In genomic region chr1:62794223-62794895, GRCm38 (mm10) we compare ENCODE assay signal across 8 mouse cellular contexts.
DNase-seq lines count a peak whose midpoint lies in the region; ATAC-seq lines count a peak whose summit lies in the region.

No protein-coding gene starts in this region.

- H3K27ac ChIP-seq in heart, embryonic 10.5 days = no peak overlapping the region
- H3K27ac ChIP-seq in neural tube, embryonic 14.5 days (ENCODE audit: low read depth, low read length) = 0 out of 2 replicates have a peak overlapping the region, but pooled peaks have one; percentile 24

- DNase-seq in heart, embryonic 10.5 days (ENCODE audit: low spot score) = no peak
- no peak for DNase-seq in heart, postnatal 36 days
- DNase-seq in ZHBTc4 (ENCODE audit: low read depth, low spot score) = peak; percentile 82
- DNase-seq in forelimb bud, embryonic 11.5 days (ENCODE audit: low read depth, low spot score) = peak; percentile 67
- peak; percentile 55 to 80 for DNase-seq in left cerebral cortex, adult 9 months (ENCODE audit: low spot score in 2 of 2)
- no peak for DNase-seq in urinary bladder, postnatal 10 days (ENCODE audit: low spot score)
- no peak for DNase-seq in cerebellum, adult 11-12 months

- intact Hi-C loops in heart, postnatal 36 days (cut with DNase I) = loop anchor here (2.0 kb wide), 2 partner anchors 134 to 170 kb away; no protein-coding TSS in a partner anchor

- no peaks in the 10 kb centered on the region for H3K36me3 ChIP-seq in heart, embryonic 10.5 days
- no peaks in the 10 kb centered on the region for H3K36me3 ChIP-seq in neural tube, embryonic 14.5 days (ENCODE audit: control insufficient read depth, insufficient read depth, low read length)

- no peaks in the 10 kb centered on the region for H3K9me3 ChIP-seq in heart, embryonic 10.5 days
- no peaks in the 10 kb centered on the region for H3K9me3 ChIP-seq in neural tube, embryonic 14.5 days (ENCODE audit: control insufficient read depth, low read length)

- no peak overlapping the region for H3K9ac ChIP-seq in neural tube, embryonic 14.5 days (replicated peaks; ENCODE audit: low read depth, low read length)

- 28% methylated on average over 19 of the region's 19 CpGs for WGBS in heart, embryonic 10.5 days
- 15% methylated on average over 19 of the region's 19 CpGs for WGBS in neural tube, embryonic 14.5 days

- no peaks in the 10 kb centered on the region for H3K27me3 ChIP-seq in heart, embryonic 10.5 days (ENCODE audit: insufficient read depth, poor library complexity, severe bottlenecking)
- H3K27me3 ChIP-seq in neural tube, embryonic 14.5 days (ENCODE audit: control insufficient read depth, insufficient read depth, low read length) = no peaks in the 10 kb centered on the region

- H3K4me3 ChIP-seq in heart, embryonic 10.5 days = peak overlapping the region; percentile 24
- H3K4me3 ChIP-seq in neural tube, embryonic 14.5 days (ENCODE audit: low read depth, low read length) = no peak overlapping the region

- peak overlapping the region; percentile 7; the same call in 1 of the 2 replicates for H3K4me2 ChIP-seq in neural tube, embryonic 14.5 days (ENCODE audit: low read depth, low read length)

- ATAC-seq in neural tube, embryonic 14.5 days (ENCODE audit: low read depth) = peak; percentile 81

- peaks cover 16% of the 10 kb centered on the region for H3K4me1 ChIP-seq in heart, embryonic 10.5 days
- peaks cover 11% of the 10 kb centered on the region; the same call in 1 of the 2 replicates for H3K4me1 ChIP-seq in neural tube, embryonic 14.5 days (ENCODE audit: control insufficient read depth, insufficient read depth, low read length)

Comparison
In these comparisons a context has a peak if more than half of its experiments do, and no peak if none do; other contexts are left out.
1. DNase-seq: peak in ZHBTc4 (single experiment), forelimb bud, embryonic 11.5 days (single experiment) and left cerebral cortex, adult 9 months (2 of 2); none in heart, embryonic 10.5 days (single experiment), heart, postnatal 36 days (0 of 2), urinary bladder, postnatal 10 days (single experiment) and cerebellum, adult 11-12 months (single experiment).